9 mouse cellular contexts compared by ENCODE assay signal in genomic region chr8:45109371-45110063, GRCm38 (mm10). TPM values are rescaled to one million over a fixed set of nuclear protein-coding genes. Genes with fewer than 3 reads are reported as not detected.
DNase-seq lines count a peak whose midpoint lies in the region; ATAC-seq and TF ChIP-seq lines count a peak whose summit lies in the region.
"Had no signal": no experiment of that assay in that cellular context is flagged by ENCODE, and none has a peak within 500 bp of the region (broad histone marks: within the 10 kb centered on the region; RNA-seq: fewer than 3 reads in every experiment).

No protein-coding gene starts in this region.

- no peak overlapping the region for H3K27ac ChIP-seq in kidney, postnatal 0 days
- H3K27ac ChIP-seq in forebrain, embryonic 12.5 days = no peak overlapping the region

- no peak for TF ChIP-seq CTCF in kidney, postnatal 0 days (IDR thresholded peaks at IDR 0.05; ENCODE audit: low read depth)

- peak overlapping the region; percentile 58 for H3K4me2 ChIP-seq in kidney, postnatal 0 days (ENCODE audit: low read length)
- H3K4me2 ChIP-seq in forebrain, embryonic 12.5 days = peak overlapping the region; percentile 57

- no peaks in the 10 kb centered on the region for H3K4me1 ChIP-seq in kidney, postnatal 0 days (replicated peaks; ENCODE audit: insufficient read depth, low read length)
- peaks cover 4% of the 10 kb centered on the region; the same call in 1 of the 2 replicates for H3K4me1 ChIP-seq in forebrain, embryonic 12.5 days

- WGBS in kidney, postnatal 0 days = 19% methylated on average over 13 of the region's 13 CpGs
- 29% methylated on average over 13 of the region's 13 CpGs for WGBS in forebrain, embryonic 12.5 days

- no peaks in the 10 kb centered on the region for H3K27me3 ChIP-seq in kidney, postnatal 0 days (ENCODE audit: insufficient read depth, low read length)
- H3K27me3 ChIP-seq in forebrain, embryonic 12.5 days = peaks cover 9% of the 10 kb centered on the region

- no peaks in the 10 kb centered on the region for H3K36me3 ChIP-seq in kidney, postnatal 0 days (ENCODE audit: insufficient read depth, low read length)
- H3K36me3 ChIP-seq in forebrain, embryonic 12.5 days (replicated peaks) = no peaks in the 10 kb centered on the region

- H3K4me3 ChIP-seq in kidney, postnatal 0 days (replicated peaks; ENCODE audit: low read depth, low read length) = peak overlapping the region; percentile 26; the same call in 1 of the 2 replicates
- peak overlapping the region; percentile 27 for H3K4me3 ChIP-seq in forebrain, embryonic 12.5 days (replicated peaks)

- H3K9me3 ChIP-seq in kidney, postnatal 0 days (replicated peaks; ENCODE audit: low read length) = no peaks in the 10 kb centered on the region
- H3K9me3 ChIP-seq in forebrain, embryonic 12.5 days = no peaks in the 10 kb centered on the region

- no peak for DNase-seq in kidney, postnatal 0 days (ENCODE audit: low spot score)
- no peak for DNase-seq in kidney, postnatal 36 days
- peak; percentile 56 for DNase-seq in layer of hippocampus, adult 9-11 months
- DNase-seq in neural tube, embryonic 10.5 days (ENCODE audit: extremely low spot score, low spot score) = peak; percentile 17
- DNase-seq in ovary, postnatal 14 days (ENCODE audit: low spot score) = no peak
- DNase-seq in urinary bladder, postnatal 36 days (ENCODE audit: low spot score in 2 of 2) = no peak
- no peak for DNase-seq in MN1 (ENCODE audit: low spot score)

- H3K9ac ChIP-seq in kidney, postnatal 0 days (ENCODE audit: low read depth, low read length) = no peak overlapping the region
- H3K9ac ChIP-seq in forebrain, embryonic 12.5 days = no peak overlapping the region

- ATAC-seq in kidney, postnatal 0 days (replicated peaks; ENCODE audit: low FRiP score, low read depth) = no peak
- peak; percentile 60; the same call in 1 of the 2 replicates for ATAC-seq in forebrain, embryonic 12.5 days (ENCODE audit: low FRiP score)
- ATAC-seq: Patski had no signal

RNA-seq across cellular contexts. Expression of gene Mtnr1a, which starts 40.6 kb away (rescaled TPM):
- polyA plus RNA-seq in kidney, postnatal 0 days (2015; fragmentation: Nextera tagmentation; extraction: Ambion mirVana) = not detected in 2 replicates
- 0.11 TPM in 1 of 2 replicates, not detected in the other for polyA plus RNA-seq in forebrain, embryonic 12.5 days (2016; fragmentation: Nextera tagmentation; extraction: Ambion mirVana)
- polyA plus RNA-seq: Patski had no signal

Comparison
In these comparisons a context has a peak if more than half of its experiments do, and no peak if none do; other contexts are left out.
1. DNase-seq: peak in layer of hippocampus, adult 9-11 months (single experiment) and neural tube, embryonic 10.5 days (single experiment); none in kidney, postnatal 0 days (single experiment), kidney, postnatal 36 days (0 of 2), ovary, postnatal 14 days (single experiment), urinary bladder, postnatal 36 days (0 of 2) and MN1 (single experiment).